Mouse (Mus musculus): ENCODE data around the gene C330007P06Rik. TPM values are rescaled to one million over a fixed set of nuclear protein-coding genes. Genes with fewer than 3 reads are reported as not detected.
"Not testable (repeated sequence)": the region's sequence is repeated elsewhere in the genome, so short reads cannot be mapped to it uniquely, and the experiment has no call there.

Gene C330007P06Rik
- polyA plus RNA-seq (2015; fragmentation: Nextera tagmentation; extraction: Ambion mirVana) = 30.9 and 32.9 TPM in 2 replicates

DNA sequence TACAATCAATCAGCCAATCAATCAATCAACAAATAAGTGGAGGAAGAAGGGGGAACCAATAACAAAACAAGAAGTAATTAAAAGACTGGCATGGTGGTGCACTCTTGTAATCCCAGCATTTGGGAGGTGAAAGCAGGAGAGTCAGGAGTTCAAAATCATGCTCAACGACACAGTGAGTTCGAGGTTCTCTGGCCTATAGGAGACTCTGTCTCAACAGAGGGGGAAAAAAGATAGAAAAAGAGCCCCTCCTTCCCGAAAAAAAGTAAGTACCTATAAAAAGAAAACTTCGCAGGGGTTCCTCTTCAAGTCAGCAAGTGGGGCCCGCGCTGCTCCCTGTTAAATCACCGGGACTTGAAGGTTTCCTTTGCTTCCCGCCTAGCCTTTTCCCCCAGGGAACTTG is at the start of gene C330007P06Rik, which contains the start of gene Ube2a:
C330007P06Rik (minus strand) TSS at position 347 of the 400 bp plus-strand sequence.
Ube2a (plus strand) TSS at position 136 of the 400 bp plus-strand sequence.
- WGBS = 23% methylated on average over 8 of the region's 8 CpGs
- no peak; the same call in 1 of the 2 replicates for ATAC-seq (replicated peaks; ENCODE audit: low FRiP score)

DNA sequence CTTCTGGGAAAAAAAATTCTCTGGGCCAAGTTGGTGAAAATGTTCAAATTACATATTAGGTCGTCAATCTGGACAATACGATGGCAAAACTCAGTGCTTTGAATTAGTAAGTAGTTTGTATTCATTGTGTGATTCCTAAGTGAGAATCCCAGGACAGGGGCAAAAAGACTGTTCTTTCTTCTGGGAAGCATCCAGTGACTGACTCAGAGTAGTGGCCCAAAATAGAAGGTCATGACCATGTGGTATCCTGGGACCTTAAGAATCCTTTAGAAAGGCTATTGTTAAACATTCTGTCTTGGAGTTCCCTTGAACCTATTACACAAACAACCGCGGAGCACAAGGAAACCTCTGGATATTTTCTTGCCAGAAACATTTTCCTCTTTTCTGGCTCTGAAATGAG is 47.4 kb upstream of the C330007P06Rik start:
- Histone ChIP-seq H3K9ac (no peak overlapping the region), H3K4me2 (no peak overlapping the region), H3K4me3 (replicated peaks) (no peak overlapping the region), H3K9me3 (replicated peaks) (no peaks in the 10 kb centered on the region), H3K27ac (no peak overlapping the region), H3K4me1 (no peaks in the 10 kb centered on the region), H3K36me3 (no peaks in the 10 kb centered on the region), H3K27me3 (no peaks in the 10 kb centered on the region)
- WGBS = 84% methylated on average over 4 of the region's 4 CpGs
- ATAC-seq (replicated peaks; ENCODE audit: low FRiP score) = no peak

More for the DNA sequence above, at the start of gene C330007P06Rik, which contains the start of gene Ube2a:
- Histone ChIP-seq H3K4me1 (peaks cover 6% of the 10 kb centered on the region; the same call in 1 of the 2 replicates), H3K9ac (peak within 1 kb of the TSS; percentile 73), H3K36me3 (peaks cover 9% of the 10 kb centered on the region; the same call in 1 of the 2 replicates), H3K9me3 (replicated peaks) (no peaks in the 10 kb centered on the region), H3K27ac (peak within 1 kb of the TSS; percentile 83), H3K27me3 (no peaks in the 10 kb centered on the region), H3K4me2 (peak within 1 kb of the TSS; percentile 63), H3K4me3 (replicated peaks) (peak within 1 kb of the TSS; percentile 70)

DNA sequence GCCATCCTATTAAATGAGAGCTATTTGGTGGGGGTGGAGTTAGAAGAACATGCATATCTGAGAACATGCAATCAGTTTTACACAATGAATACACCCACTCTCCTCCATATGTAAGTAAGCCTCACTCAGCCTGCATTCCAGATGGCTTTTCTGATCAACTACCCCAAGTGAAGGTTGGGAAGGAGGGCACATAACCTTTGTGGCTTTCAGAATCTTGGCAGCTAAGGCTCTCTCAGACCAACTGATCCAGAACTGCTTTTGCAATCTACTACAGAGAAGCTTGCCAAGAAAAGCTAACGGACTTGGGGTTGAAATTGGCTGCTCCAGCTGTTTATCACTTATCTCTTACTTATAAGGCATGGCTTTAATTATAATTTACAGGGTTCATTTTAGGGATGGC is 43.8 kb upstream of the C330007P06Rik start:
- Histone ChIP-seq H3K36me3 (no peaks in the 10 kb centered on the region), H3K4me3 (replicated peaks) (no peak overlapping the region), H3K4me2 (no peak overlapping the region), H3K27ac (no peak overlapping the region), H3K9me3 (replicated peaks) (no peaks in the 10 kb centered on the region), H3K4me1 (no peaks in the 10 kb centered on the region), H3K9ac (no peak overlapping the region), H3K27me3 (no peaks in the 10 kb centered on the region)
- no peak for ATAC-seq (replicated peaks; ENCODE audit: low FRiP score)
- 69% methylated on average over 1 of the region's 1 CpGs for WGBS

DNA sequence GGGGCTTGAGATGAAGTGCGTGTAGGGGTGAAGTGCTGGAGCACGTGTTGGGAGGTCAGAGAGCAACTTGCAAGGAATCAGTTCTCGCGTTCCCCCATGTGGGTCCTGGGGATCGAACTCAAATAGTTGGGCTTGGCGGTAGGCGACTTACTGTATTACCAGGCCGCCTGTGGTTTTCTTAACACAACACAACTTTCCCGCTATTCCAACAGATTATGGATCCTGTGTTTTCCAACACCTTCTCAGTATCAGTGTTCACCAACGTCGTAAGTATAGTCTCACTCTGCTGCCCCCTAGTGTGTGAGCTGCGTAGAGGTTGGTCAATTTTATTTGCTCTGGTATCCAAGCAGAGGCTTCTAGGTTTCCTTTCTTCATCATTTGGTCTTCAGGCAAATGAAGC is 37.4 kb upstream of the C330007P06Rik start:
- Histone ChIP-seq H3K27ac (no peak overlapping the region), H3K4me3 (replicated peaks) (no peak overlapping the region), H3K4me2 (no peak overlapping the region), H3K9me3 (replicated peaks) (no peaks in the 10 kb centered on the region), H3K27me3 (no peaks in the 10 kb centered on the region), H3K4me1 (no peaks in the 10 kb centered on the region), H3K9ac (no peak overlapping the region), H3K36me3 (no peaks in the 10 kb centered on the region)
- no peak for ATAC-seq (replicated peaks; ENCODE audit: low FRiP score)
- 51% methylated on average over 12 of the region's 12 CpGs for WGBS

DNA sequence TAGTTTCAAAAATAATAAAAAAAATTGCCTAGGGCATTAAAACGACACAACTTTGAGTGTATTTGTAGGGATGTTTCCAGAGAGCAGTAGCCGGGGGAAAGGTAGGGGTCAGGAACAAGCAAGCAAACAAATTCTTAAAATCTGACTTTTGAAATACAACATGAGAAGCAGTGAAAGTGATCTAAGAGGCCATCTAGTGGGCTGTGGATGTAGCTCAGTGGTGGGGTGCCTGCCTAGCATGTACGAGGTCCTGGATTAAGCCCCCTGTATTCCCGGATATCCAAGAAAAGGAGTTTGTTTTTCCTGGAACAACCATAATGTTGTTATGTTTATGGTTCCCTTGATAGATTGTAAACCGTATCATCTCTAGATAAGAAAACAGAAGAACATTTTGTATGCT is 32.6 kb upstream of the C330007P06Rik start:
- WGBS = 35% methylated on average over 5 of the region's 5 CpGs
- Histone ChIP-seq H3K4me1 (peaks cover 7% of the 10 kb centered on the region; the same call in 1 of the 2 replicates), H3K9me3 (replicated peaks) (no peaks in the 10 kb centered on the region), H3K36me3 (no peaks in the 10 kb centered on the region), H3K27me3 (no peaks in the 10 kb centered on the region), H3K27ac (no peak overlapping the region), H3K9ac (no peak overlapping the region), H3K4me2 (no peak overlapping the region), H3K4me3 (replicated peaks) (no peak overlapping the region)
- no peak for ATAC-seq (replicated peaks; ENCODE audit: low FRiP score)

DNA sequence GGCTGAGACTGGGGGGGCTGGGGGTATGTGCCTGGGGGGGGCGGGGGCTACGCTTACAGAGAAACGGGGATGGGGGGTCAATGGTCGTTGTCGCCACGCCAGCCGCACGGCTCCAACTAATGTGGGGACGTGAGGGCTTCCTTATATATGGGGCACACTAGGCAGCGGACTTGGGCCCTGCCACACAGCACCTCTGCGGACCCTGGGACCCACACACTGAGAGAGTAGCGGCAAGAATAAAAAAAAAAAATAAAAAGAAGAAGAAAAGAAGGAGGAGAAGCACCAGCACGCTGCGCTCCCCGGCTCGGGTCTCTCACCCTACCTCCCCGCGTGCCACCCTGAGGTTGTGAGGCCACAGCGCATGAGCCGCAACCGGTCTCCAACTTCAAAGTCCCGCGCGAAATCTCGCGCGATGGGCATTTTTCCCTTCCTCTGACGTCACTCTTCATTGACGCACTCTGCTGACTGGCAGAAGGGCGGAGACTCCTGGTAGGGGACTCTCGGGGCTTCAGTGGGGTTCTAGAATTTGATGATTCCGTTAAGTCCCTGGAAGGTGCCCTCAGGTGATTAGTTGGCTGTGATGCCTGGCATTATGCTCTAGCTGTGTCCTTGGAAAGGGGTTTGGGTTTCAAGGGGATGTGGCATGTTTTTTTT is 29.3 kb upstream of the C330007P06Rik start:
- H3K36me3 ChIP-seq = no peaks in the 10 kb centered on the region
- peak; percentile 90 for ATAC-seq (replicated peaks; ENCODE audit: low FRiP score)
- 24% methylated on average over 31 of the region's 32 CpGs for WGBS
- H3K27me3 ChIP-seq = no peaks in the 10 kb centered on the region
- peaks cover 7% of the 10 kb centered on the region; the same call in 1 of the 2 replicates for H3K4me1 ChIP-seq
- peak overlapping the region; percentile 58 for H3K4me3 ChIP-seq (replicated peaks)
- no peaks in the 10 kb centered on the region for H3K9me3 ChIP-seq (replicated peaks)
- peak overlapping the region; percentile 55 for H3K9ac ChIP-seq
- peak overlapping the region; percentile 71 for H3K4me2 ChIP-seq
- H3K27ac ChIP-seq = peak overlapping the region; percentile 66

DNA sequence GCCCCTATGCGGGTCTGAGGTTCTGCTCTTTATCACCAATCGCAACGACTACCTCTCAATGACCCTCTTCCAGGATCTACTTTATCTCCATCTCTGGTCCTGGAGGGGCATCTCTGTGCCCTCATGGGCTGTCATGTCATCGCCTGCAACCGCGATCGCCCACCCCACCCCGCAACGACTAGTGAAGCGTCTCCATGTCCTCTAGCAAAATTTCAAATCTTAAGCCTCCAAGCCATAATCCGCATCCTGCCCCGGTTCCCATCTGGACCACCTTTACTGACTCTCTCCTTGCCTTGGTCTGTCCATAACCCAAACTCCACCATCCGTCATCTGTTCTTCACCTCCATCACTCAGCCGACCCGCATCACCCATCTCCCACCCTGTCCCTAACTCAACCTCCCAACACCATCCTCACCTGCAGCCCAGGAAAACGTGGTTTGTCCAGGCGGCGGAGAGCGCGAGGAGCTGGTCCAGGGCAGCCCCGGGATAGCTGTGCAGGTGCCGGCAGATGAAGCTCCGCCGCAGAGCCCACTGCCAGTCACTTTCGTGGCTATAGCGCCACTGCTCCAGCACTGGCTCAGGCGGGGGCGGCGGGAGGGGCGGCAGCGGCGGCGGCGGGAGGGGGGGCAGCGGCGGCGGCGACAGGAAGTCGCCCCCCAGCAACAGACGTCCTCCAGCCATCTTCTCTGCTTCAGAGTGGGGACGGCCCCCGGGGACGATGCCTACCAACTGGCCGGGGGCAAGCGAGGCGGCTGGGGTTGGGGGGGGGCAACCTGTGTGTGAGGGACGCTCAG is 28.6 kb upstream of the C330007P06Rik start, which contains the start of gene Nkrf:
Nkrf (minus strand) TSS at position 579 of the 794 bp plus-strand sequence.
- H3K36me3 ChIP-seq = no peaks in the 10 kb centered on the region
- peak; percentile 81 for ATAC-seq (replicated peaks; ENCODE audit: low FRiP score)
- peaks cover 7% of the 10 kb centered on the region; the same call in 1 of the 2 replicates for H3K4me1 ChIP-seq
- H3K4me2 ChIP-seq = peak within 1 kb of the TSS; percentile 71
- peak within 1 kb of the TSS; percentile 55 for H3K9ac ChIP-seq
- H3K27ac ChIP-seq = peak within 1 kb of the TSS; percentile 66
- H3K4me3 ChIP-seq (replicated peaks) = peak within 1 kb of the TSS; percentile 58
- H3K27me3 ChIP-seq = no peaks in the 10 kb centered on the region
- no peaks in the 10 kb centered on the region for H3K9me3 ChIP-seq (replicated peaks)
- 23% methylated on average over 35 of the region's 47 CpGs for WGBS

DNA sequence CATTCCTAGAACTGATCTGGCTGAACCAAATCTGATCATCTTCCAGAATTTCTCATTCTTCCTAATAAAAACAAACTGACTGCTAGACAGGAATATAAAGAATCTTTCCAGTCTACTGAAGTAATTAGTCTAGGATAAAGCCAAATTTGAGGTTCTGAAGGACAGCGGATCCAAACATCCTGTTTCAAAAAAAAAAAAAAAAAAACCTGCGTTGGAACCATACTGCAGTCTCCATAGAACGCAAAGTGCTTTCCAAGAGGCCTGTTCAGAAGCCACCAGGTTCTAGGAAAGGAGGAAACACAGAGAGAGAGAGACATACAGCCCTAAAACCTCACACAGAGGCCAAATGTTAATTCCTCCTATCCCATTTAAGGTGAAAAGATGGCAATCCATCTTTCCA is 27.7 kb upstream of the C330007P06Rik start:
- peaks cover 7% of the 10 kb centered on the region; the same call in 1 of the 2 replicates for H3K4me1 ChIP-seq
- no peak for ATAC-seq (replicated peaks; ENCODE audit: low FRiP score)
- WGBS = 51% methylated on average over 3 of the region's 3 CpGs
- peak overlapping the region; percentile 71 for H3K4me2 ChIP-seq
- no peaks in the 10 kb centered on the region for H3K27me3 ChIP-seq
- H3K4me3 ChIP-seq (replicated peaks) = peak overlapping the region; percentile 58
- 0 out of 2 replicates have a peak overlapping the region, but pooled peaks have one; percentile 55 for H3K9ac ChIP-seq
- no peak overlapping the region for H3K27ac ChIP-seq
- H3K9me3 ChIP-seq (replicated peaks) = no peaks in the 10 kb centered on the region
- no peaks in the 10 kb centered on the region for H3K36me3 ChIP-seq

DNA sequence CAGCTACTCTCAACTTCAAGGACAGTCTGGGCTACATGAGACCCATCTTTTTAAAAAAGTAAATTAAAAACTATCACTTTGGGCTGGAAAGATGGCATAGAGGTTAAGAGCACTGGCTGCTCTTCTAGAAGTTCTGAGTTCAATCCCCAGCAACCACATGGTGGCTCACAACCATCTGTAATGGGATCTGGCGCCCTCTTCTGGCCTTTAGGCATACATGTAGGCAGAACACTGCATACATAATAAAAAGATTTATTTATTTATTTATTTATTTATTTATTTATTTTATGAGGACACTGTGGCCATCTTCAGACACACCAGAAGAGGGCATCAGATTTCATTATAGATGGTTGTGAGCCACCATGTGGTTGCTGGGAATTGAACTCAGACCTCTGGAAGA is 25.0 kb upstream of the C330007P06Rik start:
- not testable (repeated sequence) for H3K27me3 ChIP-seq

DNA sequence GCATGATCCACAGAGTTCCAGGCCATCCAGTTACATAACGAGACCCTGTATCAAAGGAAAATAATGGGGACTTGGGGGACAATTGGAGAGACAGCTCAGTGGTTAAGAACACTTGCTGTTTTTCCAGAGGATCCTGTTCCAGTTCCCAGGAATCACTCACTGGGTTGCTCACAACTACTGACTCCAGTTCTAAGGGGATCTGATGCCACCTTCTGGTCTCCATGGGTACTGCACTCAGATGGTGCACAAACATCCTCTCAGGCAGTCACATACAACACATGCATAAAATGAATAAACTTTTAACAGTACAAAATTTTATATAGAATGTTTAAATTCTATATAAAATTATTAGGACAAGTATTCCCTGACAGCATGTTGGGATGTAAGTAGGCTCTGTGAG is 10.8 kb upstream of the C330007P06Rik start:
- 86% methylated on average over 1 of the region's 1 CpGs for WGBS

More for the DNA sequence above, 25.0 kb upstream of the C330007P06Rik start:
- not testable (repeated sequence) for H3K36me3 ChIP-seq; H3K27ac ChIP-seq; H3K4me2 ChIP-seq; H3K9ac ChIP-seq; H3K9me3 ChIP-seq (replicated peaks); H3K4me3 ChIP-seq (replicated peaks); ATAC-seq (replicated peaks; ENCODE audit: low FRiP score); H3K4me1 ChIP-seq
- 23% methylated on average over 1 of the region's 1 CpGs for WGBS

DNA sequence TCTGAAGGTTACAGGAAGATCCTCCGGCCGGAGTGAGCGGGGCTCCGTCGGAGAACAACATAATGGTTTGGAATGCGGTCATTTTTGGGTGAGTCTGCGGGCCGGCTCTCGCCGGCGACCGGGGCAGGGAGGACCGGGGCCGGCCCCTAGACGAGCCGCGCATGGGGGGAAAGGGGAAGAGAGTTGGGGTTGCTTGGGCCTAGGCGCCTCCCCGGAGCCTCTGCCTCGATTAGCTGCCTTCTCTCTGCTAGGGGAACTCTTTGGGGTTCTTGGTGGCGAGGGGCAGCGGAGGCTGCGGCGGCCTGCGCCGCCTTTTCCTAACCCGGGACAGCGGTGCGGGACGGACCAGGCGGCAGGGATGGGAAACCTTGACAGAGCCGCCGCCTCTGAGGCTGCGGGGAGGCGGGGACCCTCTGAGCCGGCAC is 805 bp upstream of the C330007P06Rik start:
- peaks cover 9% of the 10 kb centered on the region; the same call in 1 of the 2 replicates for H3K36me3 ChIP-seq
- 19% methylated on average over 30 of the region's 36 CpGs for WGBS
- ATAC-seq (replicated peaks; ENCODE audit: low FRiP score) = peak; percentile 65

More for the DNA sequence above, 10.8 kb upstream of the C330007P06Rik start:
- Histone ChIP-seq H3K27me3 (no peaks in the 10 kb centered on the region), H3K4me1 (no peaks in the 10 kb centered on the region), H3K4me2 (no peak overlapping the region), H3K9ac (no peak overlapping the region), H3K36me3 (peaks cover 24% of the 10 kb centered on the region), H3K27ac (no peak overlapping the region), H3K4me3 (replicated peaks) (no peak overlapping the region), H3K9me3 (replicated peaks) (no peaks in the 10 kb centered on the region)
- no peak for ATAC-seq (replicated peaks; ENCODE audit: low FRiP score)

More for the DNA sequence above, 805 bp upstream of the C330007P06Rik start:
- H3K27ac ChIP-seq = peak overlapping the region; percentile 83
- H3K4me3 ChIP-seq (replicated peaks) = peak overlapping the region; percentile 70
- H3K4me2 ChIP-seq = peak overlapping the region; percentile 63
- H3K27me3 ChIP-seq = no peaks in the 10 kb centered on the region
- peak overlapping the region; percentile 73 for H3K9ac ChIP-seq
- peaks cover 6% of the 10 kb centered on the region; the same call in 1 of the 2 replicates for H3K4me1 ChIP-seq
- H3K9me3 ChIP-seq (replicated peaks) = no peaks in the 10 kb centered on the region
